Mouse (Mus musculus) neural tube, embryonic 11.5 days (tissue): ENCODE results near the gene Cep250. TPM values are rescaled to one million over a fixed set of nuclear protein-coding genes. Genes with fewer than 3 reads are reported as not detected.
"Not testable (repeated sequence)": the region's sequence is repeated elsewhere in the genome, so short reads cannot be mapped to it uniquely, and the experiment has no call there.

ENCODE experiments used
- ATAC-seq: fragments of 200-750 bp; cut with Nextera tagmentation; 2 replicates; pipeline ENCODE4 v1.8.0; 2017; ENCODE audit warnings: moderate number of reproducible peaks, mild to moderate bottlenecking, moderate TSS enrichment, moderate library complexity; ENCODE audit not compliant: insufficient read depth, low FRiP score, low TSS enrichment
- DNase-seq: peaks from one replicate; pipeline ENCODE4 v3.0.0-alpha.2; 2015; ENCODE audit warnings: low spot score
- H3K27ac ChIP-seq: fragments of 300-500 bp; sonication (generic); 2 replicates; pipeline ENCODE4 v1.5.1; 2014; ENCODE audit warnings: low read depth, mild to moderate bottlenecking, low read length
- H3K27me3 ChIP-seq: fragments of 300-500 bp; sonication (generic); 2 replicates; pipeline ENCODE4 v1.6.1; 2014; ENCODE audit warnings: mild to moderate bottlenecking, low read length, mixed read lengths; ENCODE audit not compliant: control insufficient read depth, insufficient read depth
- H3K36me3 ChIP-seq: fragments of 300-500 bp; sonication (generic); 2 replicates; pipeline ENCODE4 v1.6.1; 2014; ENCODE audit warnings: mild to moderate bottlenecking, low read length, moderate library complexity, mixed read lengths; ENCODE audit not compliant: control insufficient read depth, insufficient read depth
- H3K4me1 ChIP-seq: fragments of 300-500 bp; sonication (generic); 2 replicates; pipeline ENCODE4 v1.6.1; 2014; ENCODE audit warnings: low read length, mixed read lengths; ENCODE audit not compliant: control insufficient read depth, insufficient read depth
- H3K4me2 ChIP-seq: fragments of 300-500 bp; sonication (generic); 2 replicates; pipeline ENCODE4 v1.6.1; 2014; ENCODE audit warnings: low read depth, mild to moderate bottlenecking, moderate library complexity
- H3K4me3 ChIP-seq: fragments of 300-500 bp; sonication (generic); 2 replicates; pipeline ENCODE4 v1.5.1; 2014; ENCODE audit warnings: low read depth, low read length
- H3K9ac ChIP-seq: fragments of 300-500 bp; sonication (generic); 2 replicates; pipeline ENCODE4 v1.6.1; 2014; ENCODE audit warnings: mild to moderate bottlenecking, low read length
- H3K9me3 ChIP-seq: fragments of 300-500 bp; sonication (generic); 2 replicates; pipeline ENCODE4 v1.6.1; 2016; ENCODE audit warnings: low read length; ENCODE audit not compliant: control insufficient read depth
- WGBS: fragments of 180-500 bp; shearing (Covaris S2); extraction: QIAGEN DNeasy Blood & Tissue Kit; methylation state at CpG from one replicate; pipeline ENCODE4 v1.1.7; 2014; 5-methylcytosine and 5-hydroxymethylcytosine counted together
- polyA plus RNA-seq: library from polyadenylated mRNA; unstranded; fragments of >200 nt; fragmentation: Nextera tagmentation; extraction: Ambion mirVana; gene quantifications from 2 replicates; pipeline ENCODE4 v1.2.1, GENCODE M21; 2014

Cep250 gene
- polyA plus RNA-seq = 13.7 and 16.8 TPM in 2 replicates

DNA sequence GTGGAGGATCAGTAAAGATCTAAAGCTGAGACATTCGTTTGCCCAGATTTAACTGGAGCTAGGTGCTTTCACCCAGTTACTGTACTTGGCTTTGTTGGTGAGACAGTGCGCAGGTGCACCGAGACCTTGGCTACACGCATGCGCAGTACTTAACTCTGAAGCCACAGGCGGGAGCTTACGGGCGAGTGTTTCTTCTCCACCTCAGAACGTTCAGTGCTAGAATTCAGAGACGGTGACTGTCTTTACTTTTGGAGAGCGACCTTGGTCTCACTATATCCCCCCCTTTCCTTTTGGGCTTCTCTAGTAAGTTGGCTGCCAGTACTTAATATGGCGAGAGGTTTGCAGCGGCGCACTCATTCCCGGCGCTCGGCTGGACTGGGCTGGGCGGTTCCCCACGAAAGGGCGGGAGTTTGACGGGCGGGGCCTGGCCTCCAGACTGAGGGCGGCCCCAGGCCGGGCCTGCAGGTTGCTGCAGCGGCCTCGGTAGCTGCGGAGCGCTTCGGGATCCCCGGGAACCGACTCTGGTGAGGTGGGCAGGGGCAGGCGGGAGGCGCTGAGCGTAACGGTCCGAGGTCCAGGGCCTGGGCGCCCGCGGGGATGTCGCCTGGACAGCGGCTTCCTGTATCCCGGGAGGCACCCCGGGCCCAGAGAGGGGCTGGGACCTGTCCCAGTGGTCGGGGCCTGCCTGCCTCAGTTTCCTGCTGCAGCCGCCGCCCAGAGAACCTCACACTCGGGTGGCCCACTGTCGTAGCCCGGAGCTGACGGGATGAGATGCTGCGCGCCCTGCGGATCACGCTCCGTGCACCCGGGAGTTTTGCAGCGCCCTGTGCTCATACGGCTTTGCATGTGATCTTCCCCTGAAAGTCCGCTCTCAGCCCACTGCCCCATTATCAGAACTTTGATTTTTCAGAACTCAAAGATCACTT lies at the start of gene Cep250:
TSS of gene Cep250 (plus strand) at position 325 of the 926 bp plus-strand sequence.
- Histone ChIP-seq H3K27ac (peak within 1 kb of the TSS; percentile 82), H3K36me3 (no peaks in the 10 kb centered on the region), H3K4me2 (peak within 1 kb of the TSS; percentile 69), H3K9me3 (no peaks in the 10 kb centered on the region), H3K4me1 (no peaks in the 10 kb centered on the region), H3K9ac (peak within 1 kb of the TSS; percentile 98), H3K27me3 (no peaks in the 10 kb centered on the region), H3K4me3 (peak within 1 kb of the TSS; percentile 89)
- under 1% methylated on average over 59 of the region's 59 CpGs for WGBS
- peak; percentile 97 for ATAC-seq
- DNase-seq = peak; percentile 94

DNA sequence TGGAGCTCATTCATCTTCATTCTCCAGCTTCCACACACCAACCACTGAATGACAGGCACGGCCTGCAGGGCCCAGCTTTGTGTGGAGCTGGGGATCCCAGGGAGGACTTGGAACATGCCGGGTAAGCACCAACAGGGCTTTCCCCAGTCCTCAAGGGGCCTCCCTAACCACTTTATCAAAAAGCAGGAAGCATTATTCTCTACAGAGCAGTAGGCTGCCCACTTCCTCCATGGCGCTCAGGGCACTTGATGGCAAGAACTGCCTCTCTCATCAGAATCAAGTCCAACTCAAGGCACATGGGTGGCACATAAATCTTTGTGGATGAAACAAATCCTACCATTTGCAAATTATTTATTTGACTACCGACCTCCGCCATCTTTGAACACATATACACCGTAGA lies 41.6 kb upstream of the Cep250 start:
- Histone ChIP-seq H3K4me2 (no peak overlapping the region), H3K9me3 (no peaks in the 10 kb centered on the region), H3K27me3 (no peaks in the 10 kb centered on the region), H3K4me3 (no peak overlapping the region), H3K9ac (no peak overlapping the region), H3K4me1 (no peaks in the 10 kb centered on the region), H3K36me3 (no peaks in the 10 kb centered on the region), H3K27ac (no peak overlapping the region)
- DNase-seq (no peak), ATAC-seq (no peak)
- 91% methylated on average over 6 of the region's 6 CpGs for WGBS

DNA sequence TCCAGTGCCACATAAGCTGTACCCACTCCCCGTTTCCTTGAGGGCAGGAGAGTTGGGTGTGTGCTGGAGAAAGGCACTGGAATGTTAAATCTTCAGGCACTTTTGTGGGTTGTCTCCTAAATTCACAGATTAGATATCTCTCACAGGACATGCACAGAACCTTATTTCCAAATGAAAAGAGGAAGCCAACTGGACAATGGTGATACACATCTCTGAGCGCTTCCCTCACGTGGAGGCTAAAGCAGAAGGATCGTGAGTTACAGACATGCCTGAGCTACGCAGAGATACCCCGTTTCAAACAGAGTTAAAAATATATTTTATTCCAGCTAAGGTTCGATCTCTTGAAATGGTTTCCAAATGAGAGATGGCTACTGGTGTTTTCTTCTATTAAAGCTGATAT lies 33.1 kb upstream of the Cep250 start:
- H3K27me3 ChIP-seq = no peaks in the 10 kb centered on the region
- DNase-seq = no peak
- peaks cover 3% of the 10 kb centered on the region; the same call in 1 of the 2 replicates for H3K36me3 ChIP-seq
- no peak overlapping the region for H3K4me2 ChIP-seq
- no peak overlapping the region for H3K27ac ChIP-seq
- H3K9me3 ChIP-seq = no peaks in the 10 kb centered on the region
- H3K9ac ChIP-seq = no peak overlapping the region
- H3K4me1 ChIP-seq = no peaks in the 10 kb centered on the region
- WGBS = 98% methylated on average over 7 of the region's 7 CpGs
- H3K4me3 ChIP-seq = no peak overlapping the region
- no peak for ATAC-seq

DNA sequence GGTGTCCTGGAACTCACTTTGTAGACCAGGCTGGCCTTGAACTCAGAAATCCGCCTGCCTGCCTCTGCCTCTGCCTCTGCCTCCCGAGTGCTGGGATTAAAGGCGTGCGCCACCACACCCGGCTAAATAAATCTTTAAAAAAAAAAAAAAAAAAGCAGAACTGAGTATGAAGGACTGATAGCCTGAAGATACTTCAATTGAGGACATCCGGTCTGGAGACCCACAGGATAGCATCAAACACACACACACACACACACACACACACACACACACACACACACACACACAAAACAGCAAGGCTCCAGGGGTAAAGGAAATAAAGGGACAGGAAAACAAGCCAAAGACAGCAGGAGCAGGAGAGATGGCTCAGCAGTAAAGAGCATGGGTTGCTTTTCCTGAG lies 31.0 kb upstream of the Cep250 start:
- not testable (repeated sequence) for ATAC-seq
- WGBS = 90% methylated on average over 6 of the region's 6 CpGs

DNA sequence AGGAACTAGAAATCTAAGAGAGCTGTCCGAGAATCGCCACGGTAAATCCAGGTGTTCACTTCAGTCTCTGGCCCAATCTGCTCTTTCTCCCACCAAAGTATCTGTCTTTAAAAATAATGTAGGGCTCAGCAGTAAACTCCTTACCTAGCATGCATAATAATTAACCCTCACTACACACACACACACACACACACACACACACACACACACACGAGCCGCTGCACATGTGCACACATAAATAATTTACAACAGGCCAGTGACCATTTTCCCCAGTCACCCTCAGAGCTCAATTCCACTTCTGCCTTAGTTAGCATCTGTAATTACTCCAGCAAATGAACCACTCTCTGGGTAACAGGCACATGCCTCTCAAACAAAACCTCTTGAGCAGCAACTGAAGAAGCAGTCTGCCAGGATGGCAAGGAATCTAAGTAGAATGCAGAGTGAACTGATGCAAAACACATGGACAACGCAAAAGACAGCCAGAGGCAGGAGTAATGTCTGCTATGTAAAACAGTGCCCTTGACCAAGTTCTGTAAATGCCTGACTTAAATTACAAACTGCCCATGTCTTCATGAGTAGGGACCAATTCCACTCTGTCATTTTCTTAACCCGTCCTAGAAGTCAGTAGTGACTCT lies 27.4 kb upstream of the Cep250 start:
- Histone ChIP-seq H3K4me2 (peak overlapping the region; percentile 76), H3K9ac (no peak overlapping the region), H3K9me3 (no peaks in the 10 kb centered on the region), H3K4me1 (no peaks in the 10 kb centered on the region; the same call in 1 of the 2 replicates), H3K27ac (no peak overlapping the region), H3K36me3 (peaks cover 3% of the 10 kb centered on the region; the same call in 1 of the 2 replicates), H3K27me3 (no peaks in the 10 kb centered on the region), H3K4me3 (peak overlapping the region; percentile 72; the same call in 1 of the 2 replicates)
- DNase-seq = no peak
- WGBS = 78% methylated on average over 7 of the region's 7 CpGs
- ATAC-seq = no peak

More for the DNA sequence above, 31.0 kb upstream of the Cep250 start:
- not testable (repeated sequence) for H3K4me1 ChIP-seq, H3K27ac ChIP-seq, H3K9me3 ChIP-seq, H3K9ac ChIP-seq, H3K36me3 ChIP-seq, DNase-seq, H3K4me3 ChIP-seq, H3K27me3 ChIP-seq, H3K4me2 ChIP-seq

DNA sequence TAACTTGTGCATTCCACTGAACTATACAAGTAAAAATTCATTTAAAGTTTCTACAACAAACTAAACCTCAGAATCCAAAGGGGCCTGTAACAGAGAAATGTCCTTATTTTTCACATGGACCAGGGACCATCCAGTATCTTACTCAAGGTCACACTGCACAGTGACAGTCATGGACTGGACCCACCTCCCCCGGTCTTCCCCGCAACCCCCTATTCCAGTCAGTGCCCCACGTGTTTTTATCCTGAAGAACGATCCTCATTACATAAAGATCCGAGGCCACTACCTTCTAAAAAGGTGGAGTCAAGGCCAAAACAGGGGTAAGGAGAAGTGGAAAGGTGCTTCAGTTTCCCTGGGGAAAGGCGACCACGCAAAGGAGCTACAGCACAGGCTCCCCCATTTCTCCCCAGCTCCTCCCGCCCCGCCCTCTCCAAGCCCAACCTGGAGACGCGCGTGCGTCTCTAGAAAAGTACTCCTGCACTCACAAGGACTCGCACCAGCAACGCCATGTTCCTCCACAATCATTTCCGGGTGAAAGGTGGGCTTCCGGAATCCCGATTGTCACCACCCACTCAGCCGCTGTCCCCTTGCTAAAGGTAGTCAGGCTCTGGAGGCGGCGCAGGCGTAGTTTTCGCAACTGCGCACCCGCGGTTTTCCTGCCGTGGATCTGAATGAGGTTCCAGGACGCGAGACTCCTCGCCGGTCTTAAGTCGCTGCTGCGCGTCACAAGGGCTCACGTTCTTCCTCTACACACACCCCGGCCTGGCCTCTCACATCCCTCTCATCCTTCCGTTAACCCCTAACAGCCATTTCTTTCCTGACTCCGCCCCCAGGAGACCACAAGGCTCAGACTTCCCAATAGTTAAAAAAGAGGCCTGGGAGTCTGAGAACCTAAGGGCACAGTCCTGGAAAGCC lies 26.5 kb upstream of the Cep250 start, which contains the start of gene Uqcc1:
TSS of gene Uqcc1 (minus strand) at position 780 of the 912 bp plus-strand sequence.
- H3K4me3 ChIP-seq = peak within 1 kb of the TSS; percentile 72
- no peaks in the 10 kb centered on the region; the same call in 1 of the 2 replicates for H3K4me1 ChIP-seq
- peak within 1 kb of the TSS; percentile 61 for H3K9ac ChIP-seq
- ATAC-seq (peak; percentile 89), DNase-seq (peak; percentile 90)
- no peaks in the 10 kb centered on the region for H3K36me3 ChIP-seq
- H3K27me3 ChIP-seq = no peaks in the 10 kb centered on the region
- WGBS = under 1% methylated on average over 38 of the region's 38 CpGs
- H3K27ac ChIP-seq = peak within 1 kb of the TSS; percentile 73
- peak within 1 kb of the TSS; percentile 76 for H3K4me2 ChIP-seq
- no peaks in the 10 kb centered on the region for H3K9me3 ChIP-seq

DNA sequence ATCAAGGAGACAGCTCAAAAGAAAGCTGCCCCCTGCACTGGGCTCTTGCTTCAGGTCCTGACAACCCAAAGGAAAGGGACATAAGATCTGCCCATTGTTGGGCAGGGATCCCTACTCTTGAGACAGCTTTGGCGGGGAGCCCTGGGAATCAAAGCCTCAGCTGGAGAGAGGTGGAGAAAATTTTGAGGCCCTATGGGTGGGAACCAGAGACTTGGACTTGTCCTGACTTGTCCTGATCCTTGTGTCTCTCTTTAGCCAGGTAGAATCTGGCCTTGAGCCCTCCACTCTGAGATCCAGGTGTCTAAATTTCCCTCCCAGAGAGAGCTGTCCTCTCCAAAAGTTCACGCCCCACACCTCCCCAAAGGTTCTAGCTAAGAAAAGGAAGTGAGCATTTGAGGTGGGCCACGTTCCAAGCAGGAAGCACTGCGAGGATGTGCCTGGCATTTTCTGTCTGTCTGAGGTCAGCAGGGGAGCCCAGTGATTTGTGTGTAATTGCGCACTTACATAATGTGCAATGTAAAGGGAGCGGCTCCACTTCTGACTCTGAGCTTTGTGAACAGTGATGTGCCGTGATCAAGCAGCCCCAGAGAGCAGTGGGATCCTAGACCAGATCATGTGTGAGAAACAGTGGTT lies 16.2 kb upstream of the Cep250 start:
- H3K4me2 ChIP-seq = no peak overlapping the region
- no peaks in the 10 kb centered on the region for H3K9me3 ChIP-seq
- H3K4me1 ChIP-seq = peaks cover 4% of the 10 kb centered on the region; the same call in 1 of the 2 replicates
- no peaks in the 10 kb centered on the region for H3K36me3 ChIP-seq
- ATAC-seq = no peak
- no peak overlapping the region for H3K27ac ChIP-seq
- no peak for DNase-seq
- H3K27me3 ChIP-seq = no peaks in the 10 kb centered on the region
- no peak overlapping the region for H3K9ac ChIP-seq
- 75% methylated on average over 7 of the region's 7 CpGs for WGBS
- no peak overlapping the region for H3K4me3 ChIP-seq

DNA sequence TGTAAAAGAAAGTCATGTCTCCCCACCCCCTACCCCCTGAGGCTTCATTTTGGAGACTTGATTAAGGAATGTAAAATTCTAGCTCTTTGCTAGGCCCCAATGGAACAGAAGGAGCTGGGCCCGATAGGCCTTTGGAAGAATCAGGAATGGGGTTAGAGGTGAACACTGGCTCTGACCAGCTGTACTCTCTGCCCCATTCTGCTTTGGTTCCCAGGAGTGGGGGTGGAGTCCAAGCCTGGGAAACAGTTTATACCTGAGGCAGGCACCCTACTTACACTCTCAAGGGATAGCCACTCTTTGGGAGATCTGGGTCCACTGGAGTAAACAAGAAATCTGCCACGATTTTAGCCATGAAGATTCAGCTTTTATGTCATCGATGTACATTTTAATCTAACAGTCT lies 15.6 kb upstream of the Cep250 start, which contains the start of gene Gm15557:
TSS of gene Gm15557 (plus strand) at position 48 of the 400 bp plus-strand sequence.
- H3K27ac ChIP-seq = no peak within 1 kb of the TSS
- H3K4me1 ChIP-seq = peaks cover 4% of the 10 kb centered on the region; the same call in 1 of the 2 replicates
- 84% methylated on average over 3 of the region's 3 CpGs for WGBS
- DNase-seq (no peak), ATAC-seq (no peak)
- no peak within 1 kb of the TSS for H3K4me2 ChIP-seq
- H3K36me3 ChIP-seq = no peaks in the 10 kb centered on the region
- no peaks in the 10 kb centered on the region for H3K9me3 ChIP-seq
- no peak within 1 kb of the TSS for H3K4me3 ChIP-seq
- no peaks in the 10 kb centered on the region for H3K27me3 ChIP-seq
- H3K9ac ChIP-seq = no peak within 1 kb of the TSS
